Mouse (Mus musculus): ENCODE results near the gene Scube2. TPM values are rescaled to one million over a fixed set of nuclear protein-coding genes. Genes with fewer than 3 reads are reported as not detected.
A peak's percentile ranks its signal among the peaks of the same experiment; 100 is the strongest.

The Scube2 gene
- total RNA-seq, 2 experiments from 2014 or later, result 0.74 to 2.0 TPM

DNA sequence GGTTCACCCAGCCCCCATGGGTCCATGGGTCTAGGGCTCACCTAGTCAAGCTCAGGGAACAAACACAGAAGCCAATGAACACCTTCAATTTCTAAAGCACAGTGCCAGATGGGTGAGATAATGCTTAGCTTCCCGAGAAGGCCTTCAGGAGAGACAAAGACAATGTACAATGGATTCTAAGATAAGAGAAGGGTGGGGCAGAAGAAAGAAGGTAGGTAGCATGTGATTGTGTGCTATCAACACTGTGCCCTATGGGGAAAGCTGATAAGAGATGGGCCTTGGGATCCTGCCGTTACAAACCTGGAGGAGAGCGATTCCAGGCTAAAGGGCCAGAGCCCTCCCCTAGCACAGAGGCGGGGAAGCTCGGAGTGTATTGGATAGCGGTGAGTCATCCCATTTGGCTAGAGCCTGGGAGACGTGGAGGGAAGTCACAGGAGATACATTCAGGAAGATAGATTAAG lies 12.7 kb downstream of the Scube2 start:
- DNase-seq, result no peak
- intact Hi-C loops (cut with DNase I), result no loop called here

DNA sequence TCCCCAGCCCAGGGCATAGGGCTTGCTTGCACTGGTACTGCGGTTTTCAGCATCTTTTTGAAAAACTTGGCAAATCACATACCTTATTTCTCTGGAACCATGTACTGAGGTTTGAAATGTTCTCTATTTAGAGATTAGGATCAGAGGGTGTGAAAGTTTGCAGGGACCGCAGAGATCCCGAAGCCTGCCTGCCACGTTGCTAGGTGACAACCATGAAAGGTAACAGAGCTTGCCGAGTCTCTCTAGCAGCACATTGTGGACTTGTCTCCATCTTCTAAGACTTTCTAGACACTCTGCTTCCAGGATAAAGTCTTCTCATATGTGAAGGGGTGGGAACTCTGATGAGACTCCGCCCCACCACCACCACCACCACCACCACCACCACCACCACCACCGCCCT lies 13.5 kb downstream of the Scube2 start:
- intact Hi-C loops (cut with DNase I), result no loop called here
- no peak for DNase-seq

DNA sequence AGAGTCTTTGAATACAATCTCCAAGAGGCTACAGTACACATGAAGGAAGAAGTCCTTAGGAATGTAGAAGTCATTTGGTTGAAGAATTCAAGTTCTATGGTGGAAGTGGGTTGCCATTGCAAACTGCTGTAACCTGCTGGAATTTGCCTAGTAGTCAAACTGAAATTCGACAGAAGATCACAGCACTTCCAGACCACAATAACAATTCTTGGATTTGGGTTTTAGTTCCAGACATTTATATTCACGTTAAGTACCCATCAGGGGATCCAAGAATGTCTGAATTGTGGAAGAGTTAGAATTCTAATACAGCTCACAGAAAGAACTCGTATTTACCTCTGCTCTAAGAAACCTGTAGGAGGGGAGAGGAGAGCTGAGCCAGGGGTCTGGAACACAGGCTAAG lies 14.9 kb downstream of the Scube2 start:
- intact Hi-C loops (cut with DNase I), result no loop called here
- DNase-seq, result no peak

DNA sequence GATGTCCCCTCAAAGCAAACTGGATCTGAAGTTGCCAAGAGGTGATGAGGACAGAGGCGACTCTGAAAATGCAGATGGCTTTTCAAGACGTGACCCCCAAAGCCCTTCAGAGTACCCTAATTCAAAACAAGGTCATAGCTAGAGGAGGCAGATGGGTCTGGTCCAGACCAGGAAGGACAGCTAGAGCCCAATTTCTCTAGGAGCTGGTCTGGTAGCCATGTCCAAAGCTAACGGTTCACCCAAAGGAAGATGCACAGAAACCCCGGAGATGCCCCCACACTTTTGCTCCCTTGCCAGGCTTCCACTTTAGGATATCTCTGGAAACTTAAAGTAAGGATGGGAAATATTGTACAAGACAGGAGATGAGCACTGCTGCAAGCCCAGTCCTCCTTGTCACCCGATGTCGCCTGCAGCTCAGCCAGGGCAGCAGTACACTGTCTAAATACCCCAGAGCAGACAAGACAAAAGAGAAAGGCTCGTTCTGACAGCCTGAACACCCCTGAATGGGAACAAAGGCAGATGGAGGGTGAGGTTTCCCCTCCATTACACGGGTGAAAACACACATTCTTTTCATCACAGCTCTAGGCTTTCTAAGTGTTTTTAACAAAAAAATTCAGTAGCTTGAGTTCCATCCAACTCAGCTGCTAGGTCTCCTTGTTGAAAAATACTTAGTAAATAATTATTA lies 15.6 kb downstream of the Scube2 start:
- intact Hi-C loops (cut with DNase I), result no loop called here
- DNase-seq, result no peak

DNA sequence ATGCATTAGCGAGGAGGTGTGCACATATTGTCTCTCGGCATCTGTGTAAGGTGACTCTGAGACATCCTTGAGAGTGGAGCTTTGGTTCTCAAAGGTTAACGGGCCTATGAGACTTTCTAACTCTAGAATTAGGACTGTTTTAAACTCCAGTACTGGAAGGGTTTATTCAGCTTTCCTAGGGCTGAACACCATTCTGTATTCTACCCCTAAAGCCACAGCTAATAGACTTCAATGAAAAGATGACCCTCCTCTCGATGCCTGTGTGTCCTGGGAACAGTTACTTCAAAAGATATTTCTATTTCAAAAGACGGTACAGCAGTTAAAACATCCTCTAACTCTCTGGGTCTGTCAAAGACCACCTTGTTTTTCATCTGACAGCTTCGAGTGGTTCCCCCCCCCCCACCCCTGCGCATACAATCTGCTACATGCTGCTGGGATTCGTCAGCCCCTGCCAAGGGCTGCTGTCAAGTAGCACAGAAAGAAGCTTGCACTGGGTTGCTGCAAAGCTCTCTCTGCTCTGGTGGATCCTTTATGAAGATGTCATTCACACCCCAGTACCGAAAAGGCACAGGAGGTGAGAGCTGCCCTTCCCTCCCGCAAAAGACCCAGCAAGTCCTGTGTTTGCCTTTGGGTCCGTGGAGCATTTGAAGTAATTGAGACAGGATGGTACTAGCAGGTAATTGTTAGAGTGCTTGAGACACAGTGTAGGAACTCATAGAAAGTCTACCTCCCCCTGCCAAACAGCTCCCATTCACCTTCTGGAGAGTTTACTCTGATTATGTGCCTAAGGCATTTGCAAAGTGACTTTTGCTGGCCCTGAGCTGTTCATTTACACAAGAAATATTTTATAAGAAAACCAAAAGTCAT lies 16.4 kb downstream of the Scube2 start:
- intact Hi-C loops (cut with DNase I), result no loop called here
- peak; percentile 59 for DNase-seq

DNA sequence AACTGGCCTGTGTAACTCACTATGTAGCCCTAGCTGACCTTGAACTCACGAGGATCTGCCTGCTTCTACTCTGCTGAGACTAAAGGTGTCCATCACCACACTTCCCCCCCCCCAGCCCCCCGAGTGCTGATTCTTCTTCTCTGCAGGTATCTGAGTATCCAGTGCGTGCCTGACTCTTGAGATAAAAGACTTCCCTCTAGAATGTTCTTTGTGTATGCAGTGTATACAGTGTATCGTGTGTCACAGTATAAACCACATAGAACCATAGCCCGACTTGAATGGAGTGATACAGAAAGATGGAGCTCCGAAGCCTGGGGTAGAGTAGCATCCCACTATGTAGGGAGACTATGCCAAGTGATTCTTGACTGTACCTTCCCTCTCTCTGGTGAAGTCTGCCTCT lies 21.4 kb downstream of the Scube2 start:
- no peak for DNase-seq
- intact Hi-C loops (cut with DNase I), result no loop called here

DNA sequence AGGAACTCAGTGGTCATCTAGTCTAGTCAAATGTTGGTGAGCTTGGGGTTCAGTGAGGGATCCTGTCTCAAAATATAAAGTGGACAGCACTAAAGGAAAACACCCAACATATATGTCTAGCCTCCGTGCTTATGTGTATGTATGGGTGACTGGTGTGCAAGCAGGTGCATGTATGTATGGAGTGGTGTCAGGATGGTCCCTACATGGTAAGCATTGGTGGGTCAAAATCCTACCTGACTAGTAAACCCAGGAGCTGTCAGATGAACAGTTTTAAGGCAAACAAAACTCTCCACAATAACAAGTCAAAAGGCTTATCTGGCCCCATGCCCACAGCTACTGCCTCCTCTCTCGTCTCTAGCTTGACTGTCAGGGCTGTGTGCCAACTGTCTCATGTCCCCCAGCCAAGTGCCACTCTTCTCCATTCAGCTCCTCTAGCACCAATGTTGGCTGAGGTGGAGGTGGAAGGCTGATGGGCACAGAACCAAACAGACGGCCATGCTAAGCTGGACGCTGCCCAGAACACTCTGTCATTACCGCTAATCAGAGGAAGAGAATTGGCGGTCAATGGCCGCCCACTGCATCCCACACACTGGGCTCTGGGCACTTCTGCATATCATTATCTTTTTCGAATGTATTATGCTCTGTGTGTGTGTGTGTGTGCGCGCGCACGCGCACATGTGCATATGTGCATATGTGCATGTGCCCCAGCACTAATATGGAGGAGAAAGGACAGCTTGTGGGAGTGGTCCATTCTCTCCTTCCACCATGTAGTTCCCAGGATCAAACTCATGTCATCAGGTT lies 23.7 kb downstream of the Scube2 start:
- peak; percentile 98 for DNase-seq
- intact Hi-C loops (cut with DNase I), result no loop called here

DNA sequence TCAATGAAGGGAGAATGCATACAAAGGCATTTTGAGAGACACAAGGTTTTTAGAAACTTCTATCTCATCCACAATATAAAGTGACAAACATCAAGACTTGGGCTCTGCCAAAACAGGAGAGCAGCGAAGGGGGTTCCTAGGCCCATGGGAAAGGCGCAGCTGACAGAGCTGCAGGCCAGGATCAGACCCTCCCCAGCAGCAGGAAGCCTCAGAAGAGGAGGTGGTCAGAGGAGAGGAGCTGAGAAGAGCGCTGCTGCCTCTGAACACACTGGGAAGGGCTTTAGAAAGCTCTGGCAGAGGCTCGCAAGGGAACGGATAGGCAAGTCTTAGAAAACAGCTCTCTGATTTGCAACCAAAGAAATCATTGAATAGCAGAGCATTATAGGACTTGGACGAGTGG lies 24.4 kb downstream of the Scube2 start:
- peak; percentile 56 for DNase-seq
- intact Hi-C loops (cut with DNase I), result no loop called here

DNA sequence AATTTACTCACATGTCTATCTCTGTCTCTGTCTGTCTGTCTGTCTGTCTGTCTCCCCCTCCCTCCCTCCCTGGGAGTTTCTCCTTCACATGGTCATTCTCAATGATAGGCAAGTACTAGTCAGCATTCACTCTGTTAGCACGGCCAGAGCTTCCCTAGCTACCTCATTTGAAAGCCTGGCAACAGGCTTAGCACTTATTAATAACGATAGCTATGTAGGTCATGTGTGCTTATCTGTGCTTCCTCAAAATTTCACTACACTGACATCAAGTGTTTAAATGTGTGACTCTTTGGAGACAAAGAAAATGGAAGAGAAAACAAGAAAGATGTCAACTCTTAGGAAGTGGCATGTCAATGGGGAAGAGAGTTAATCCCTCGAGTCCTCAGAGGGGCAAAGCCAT lies 26.9 kb downstream of the Scube2 start:
- no peak for DNase-seq
- intact Hi-C loops (cut with DNase I), result no loop called here

DNA sequence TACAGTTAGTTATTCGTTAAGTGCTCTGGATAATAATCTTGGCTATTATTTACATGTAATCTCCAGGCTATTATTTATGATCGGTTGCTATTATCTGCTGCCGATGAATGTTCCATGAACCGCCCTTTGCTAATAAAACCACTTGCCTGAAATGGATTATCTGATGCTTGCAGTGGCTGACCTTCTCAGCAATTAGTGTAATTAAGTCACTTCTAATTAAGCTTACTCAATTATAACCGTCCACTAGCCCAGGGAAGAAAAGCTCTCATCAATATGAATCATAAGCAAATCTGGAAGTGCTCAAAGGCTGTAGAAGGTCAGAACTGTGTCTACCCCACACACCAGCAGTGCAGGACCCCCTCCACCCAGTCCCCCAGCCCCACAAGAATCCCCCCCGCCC lies 27.8 kb downstream of the Scube2 start:
- no peak for DNase-seq
- intact Hi-C loops (cut with DNase I), result no loop called here

DNA sequence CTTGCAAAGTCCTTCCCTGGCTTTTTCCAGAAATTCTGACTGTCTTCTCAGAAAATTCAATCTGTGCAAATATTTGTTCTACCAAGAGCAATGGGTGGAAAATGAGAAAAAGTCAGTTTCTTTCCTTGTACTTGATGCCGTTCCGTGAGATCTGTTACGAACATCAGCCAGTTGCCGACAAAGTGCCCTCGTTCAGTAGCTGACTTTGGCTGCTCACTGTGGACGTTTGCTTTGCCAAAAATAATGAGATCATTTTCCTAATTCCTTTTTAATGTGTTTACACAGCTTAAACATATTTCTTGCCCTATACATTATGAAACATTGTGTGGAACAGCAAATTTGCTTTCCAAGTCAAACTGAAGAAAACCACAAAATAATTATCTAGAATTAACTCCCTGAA lies 30.6 kb downstream of the Scube2 start:
- intact Hi-C loops (cut with DNase I), result no loop called here
- DNase-seq, result no peak

DNA sequence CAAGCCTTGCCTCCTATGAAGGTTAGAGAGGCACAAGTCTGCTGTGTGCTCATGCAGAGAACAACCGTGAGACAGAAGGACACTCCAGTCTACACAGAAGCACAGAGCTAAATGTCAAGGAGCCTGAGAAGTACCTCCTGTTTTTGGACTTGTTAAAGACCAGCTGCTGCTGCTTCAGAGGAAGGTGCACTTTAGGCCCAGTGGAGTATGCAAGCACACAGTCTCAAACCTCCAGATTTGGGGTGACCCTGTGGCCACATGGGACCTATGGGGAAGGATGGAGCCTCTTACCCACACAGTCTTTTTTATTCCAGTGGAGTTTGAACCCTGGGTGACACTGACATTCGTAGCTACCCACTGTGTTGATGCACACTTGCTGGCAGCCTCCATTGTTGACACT lies 34.1 kb downstream of the Scube2 start:
- intact Hi-C loops (cut with DNase I), result no loop called here

DNA sequence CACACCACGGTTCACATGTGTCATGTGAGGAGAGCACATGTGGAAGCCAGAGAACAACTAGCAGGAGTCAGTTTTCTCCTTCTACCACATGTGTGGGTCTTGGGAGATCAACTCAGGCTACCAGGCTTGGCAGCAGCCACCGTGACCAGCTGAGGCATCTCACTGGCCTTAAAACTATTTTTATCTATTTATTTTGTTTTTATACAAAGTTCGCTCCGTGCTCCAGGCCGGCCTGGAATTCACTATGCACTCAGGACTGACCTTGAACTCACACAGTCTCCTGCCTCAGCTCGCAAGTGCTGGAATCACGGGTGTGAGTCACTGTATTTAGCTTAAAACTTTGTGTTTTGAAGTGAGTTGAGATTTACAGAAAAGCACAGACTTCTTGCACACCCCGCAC lies 38.6 kb downstream of the Scube2 start:
- DNase-seq, result no peak
- intact Hi-C loops (cut with DNase I), result no loop called here

More for the DNA sequence above, 34.1 kb downstream of the Scube2 start:
- no peak for DNase-seq

DNA sequence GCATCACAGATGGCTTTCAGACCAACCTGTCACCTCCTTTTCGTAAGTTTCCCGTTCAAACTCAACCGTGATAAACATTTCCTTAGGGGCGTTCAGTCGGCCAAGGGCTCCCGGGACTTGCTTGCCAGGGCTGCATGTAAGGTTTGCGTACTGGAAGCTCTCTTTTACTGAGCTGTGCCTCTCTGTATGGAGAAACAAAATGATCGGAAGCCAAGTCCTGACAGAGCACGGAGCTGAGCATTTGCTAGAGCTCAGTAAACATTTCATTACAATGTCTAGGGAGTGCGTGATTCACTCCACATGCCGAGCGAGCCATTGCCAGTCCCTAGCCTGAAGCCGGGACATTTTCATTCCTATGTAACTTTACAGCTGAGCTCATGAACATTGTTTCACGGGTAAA lies 40.2 kb downstream of the Scube2 start:
- intact Hi-C loops (cut with DNase I), result no loop called here
- no peak for DNase-seq

DNA sequence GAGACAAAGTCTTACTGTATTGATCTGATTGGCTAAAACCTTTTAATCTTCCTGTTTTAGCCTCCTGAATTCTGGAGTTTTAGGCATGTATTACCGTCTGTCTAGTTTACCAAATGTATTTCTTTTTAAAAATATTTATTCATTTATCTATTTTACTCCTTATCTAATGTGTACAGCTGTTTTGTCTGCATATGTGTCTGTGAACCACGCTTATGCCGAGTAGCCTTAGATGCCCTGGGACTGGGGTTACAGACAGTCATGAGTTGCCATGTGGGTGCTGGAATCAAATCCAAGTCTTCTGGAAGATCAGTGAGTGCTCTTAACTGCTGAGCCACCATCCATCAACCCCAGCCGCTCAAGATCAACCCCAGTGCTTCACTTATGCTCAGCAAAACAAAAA lies 46.9 kb downstream of the Scube2 start:
- DNase-seq, result no peak
- intact Hi-C loops (cut with DNase I), result no loop called here

DNA sequence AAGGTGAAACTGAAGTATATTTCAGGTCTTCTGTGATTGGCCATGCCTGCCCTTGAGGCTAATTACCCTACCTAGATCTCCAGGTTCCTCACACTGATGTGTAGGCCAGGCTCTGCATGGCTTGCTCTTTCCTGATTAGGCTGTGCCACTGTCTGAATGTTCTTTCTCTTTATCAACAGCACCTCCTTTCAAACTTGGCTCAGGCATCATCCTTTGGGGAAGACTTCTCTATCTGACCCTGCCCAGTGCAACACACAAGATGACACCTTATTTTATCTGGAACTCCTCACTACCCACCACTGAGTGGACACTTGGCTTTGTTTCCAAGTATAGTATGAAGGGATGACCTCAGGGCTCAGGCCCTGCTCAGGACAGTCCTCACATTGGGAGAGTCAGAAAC lies 47.5 kb downstream of the Scube2 start:
- intact Hi-C loops (cut with DNase I), result no loop called here
- DNase-seq, result no peak

DNA sequence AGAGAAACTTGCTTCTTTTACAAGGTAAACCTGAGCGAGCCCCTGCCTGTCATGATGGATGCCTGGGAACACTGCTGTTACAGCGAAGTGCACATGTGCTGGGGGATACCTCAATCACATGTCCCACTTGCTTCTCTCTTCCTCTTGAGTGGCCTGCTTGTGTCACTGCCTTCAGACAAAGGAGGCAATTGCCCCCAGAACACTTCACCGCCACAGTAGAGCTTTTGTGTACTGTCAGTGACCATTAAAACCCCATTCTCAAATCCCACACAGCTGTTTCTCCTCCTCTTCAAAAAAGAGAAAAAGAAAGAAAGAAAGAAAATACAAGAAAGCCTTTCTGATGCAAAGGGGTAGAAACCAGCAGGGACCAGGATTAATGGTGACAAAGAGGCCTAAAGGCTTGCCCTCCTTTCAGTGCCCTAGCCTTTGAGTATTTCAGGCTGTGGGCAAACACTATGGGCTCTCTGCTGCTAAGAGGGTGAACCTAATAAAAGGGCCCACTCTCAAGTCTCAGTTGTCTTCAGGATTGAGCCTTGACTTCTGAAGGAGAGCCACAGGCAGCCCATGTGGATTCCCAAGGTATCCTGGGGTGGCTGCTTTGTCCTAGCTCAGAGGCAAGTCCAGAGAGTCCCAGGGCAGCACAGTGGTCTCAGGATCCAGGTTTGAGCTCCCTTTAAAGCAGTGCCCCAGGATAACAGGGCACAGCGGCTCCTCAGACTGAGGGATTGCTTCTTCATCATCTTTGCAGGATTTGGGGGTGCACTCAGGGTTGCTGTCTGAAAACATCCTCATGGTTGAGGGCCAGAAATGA lies 51.9 kb downstream of the Scube2 start:
- intact Hi-C loops (cut with DNase I), result no loop called here
- DNase-seq, result no peak

DNA sequence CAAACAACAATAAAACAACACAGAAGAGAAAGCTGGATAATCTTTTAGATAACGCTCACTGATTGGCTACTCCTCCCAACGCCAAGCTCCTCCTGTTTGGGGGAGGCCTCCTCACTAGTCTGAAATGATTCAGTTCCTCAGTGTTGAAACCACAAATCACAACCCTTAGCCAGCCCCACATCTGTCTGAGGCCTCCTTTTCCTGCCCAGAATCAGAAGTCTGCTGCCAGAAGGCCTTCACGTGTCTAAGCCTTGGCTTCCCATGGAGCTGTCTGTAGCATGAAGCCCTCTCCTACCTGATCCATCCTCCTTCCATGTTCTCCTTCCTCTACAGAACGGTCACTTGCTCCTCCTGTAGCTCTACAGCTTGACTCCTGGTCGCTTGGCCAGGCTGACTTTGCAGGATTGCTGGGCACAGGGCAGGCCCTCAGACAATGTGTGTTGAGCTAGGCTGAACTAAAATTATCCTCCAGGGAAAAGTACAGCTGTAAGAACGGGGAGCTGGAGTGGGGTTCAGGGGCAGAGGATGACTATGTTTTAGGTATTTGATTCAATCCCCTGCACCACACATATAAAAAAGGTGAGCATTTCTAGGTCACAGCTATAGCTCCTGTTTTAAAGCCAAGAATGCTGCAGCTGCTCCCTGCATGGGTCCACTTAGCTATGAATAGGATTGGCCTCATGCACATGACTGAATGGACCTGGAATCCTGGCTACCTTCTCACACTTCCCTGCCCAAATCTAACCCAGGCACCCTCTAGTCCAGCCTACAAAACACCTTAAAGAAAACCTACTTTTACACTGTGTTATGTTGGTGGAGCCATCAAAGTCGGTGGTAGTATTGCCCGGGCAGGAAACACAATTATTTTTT lies 57.6 kb downstream of the Scube2 start:
- intact Hi-C loops (cut with DNase I), result loop anchor here (10.0 kb wide), 1 partner anchor 77 kb away; no protein-coding TSS in a partner anchor
- DNase-seq, result no peak

DNA sequence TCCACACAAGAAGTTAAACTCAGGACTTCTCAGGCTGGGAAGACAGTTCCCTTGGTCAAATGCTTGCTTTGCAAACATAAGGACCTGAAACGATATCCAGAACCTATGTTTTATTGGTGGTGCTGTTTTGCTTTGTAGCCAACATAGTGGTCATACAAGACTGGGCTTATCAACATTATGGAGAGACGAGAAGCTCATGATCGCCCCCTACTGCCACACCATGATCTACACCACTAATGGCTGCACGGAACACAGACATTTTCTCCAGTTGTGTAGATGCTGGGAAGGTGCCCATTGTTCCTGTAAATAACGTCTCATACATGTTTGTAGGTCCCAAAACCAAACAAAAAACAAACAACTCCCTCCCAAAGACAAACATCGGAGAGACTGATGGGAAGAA lies 60.6 kb downstream of the Scube2 start:
- DNase-seq, result peak; percentile 41
- intact Hi-C loops (cut with DNase I), result loop anchor here (10.0 kb wide), 1 partner anchor 80 kb away; no protein-coding TSS in a partner anchor
